Mouse (Mus musculus) embryo, embryonic 10.5 days (tissue): Measurements from ENCODE around the gene Rapgef6.
A peak's percentile ranks its signal among the peaks of the same experiment; 100 is the strongest.
"Not testable (repeated sequence)": the region's sequence is repeated elsewhere in the genome, so short reads cannot be mapped to it uniquely, and the experiment has no call there.

Source experiments
- DNase-seq: peaks from one replicate; pipeline ENCODE4 v3.0.0-alpha.2; 2015; ENCODE audit warnings: low spot score

The Rapgef6 gene

DNA sequence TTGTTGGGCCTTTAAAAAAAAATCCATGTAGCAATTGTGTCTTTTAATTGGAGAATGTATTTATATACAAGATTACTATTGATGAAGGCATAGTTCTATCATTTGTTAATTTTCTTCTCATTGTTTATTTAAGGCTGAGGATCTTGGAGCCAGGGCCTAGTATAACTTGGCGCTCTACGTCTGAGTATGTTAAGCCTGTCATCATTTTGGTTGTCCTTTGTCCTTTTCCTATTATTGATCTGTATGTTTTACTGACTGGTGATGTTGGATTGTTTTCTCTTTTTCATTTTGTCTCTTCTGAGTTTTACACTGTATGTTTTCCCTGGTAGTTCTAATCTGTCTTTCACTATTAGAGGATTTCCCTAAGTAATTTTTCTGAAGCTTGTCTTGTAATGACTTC lies 52.1 kb downstream of the Rapgef6 start:
- DNase-seq = no peak

DNA sequence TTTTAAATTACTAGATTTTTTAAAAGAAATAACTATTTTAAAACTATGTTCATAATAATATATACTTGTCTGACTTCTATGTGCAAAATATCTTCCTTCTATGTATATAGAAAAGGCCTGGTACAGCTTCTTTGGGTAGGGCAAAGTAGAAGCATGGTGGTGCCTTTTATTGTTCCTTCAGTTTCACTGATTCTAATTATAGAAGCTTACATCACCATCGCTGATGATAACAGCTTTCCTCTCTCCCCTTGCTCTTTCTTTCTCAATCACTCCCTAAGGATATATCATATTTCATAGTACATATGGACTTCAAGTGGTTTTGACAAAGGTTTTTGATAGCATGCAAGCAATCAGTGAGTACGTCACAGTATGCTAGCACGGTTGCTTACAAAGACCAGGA lies 69.9 kb downstream of the Rapgef6 start:
- peak; percentile 2 for DNase-seq

DNA sequence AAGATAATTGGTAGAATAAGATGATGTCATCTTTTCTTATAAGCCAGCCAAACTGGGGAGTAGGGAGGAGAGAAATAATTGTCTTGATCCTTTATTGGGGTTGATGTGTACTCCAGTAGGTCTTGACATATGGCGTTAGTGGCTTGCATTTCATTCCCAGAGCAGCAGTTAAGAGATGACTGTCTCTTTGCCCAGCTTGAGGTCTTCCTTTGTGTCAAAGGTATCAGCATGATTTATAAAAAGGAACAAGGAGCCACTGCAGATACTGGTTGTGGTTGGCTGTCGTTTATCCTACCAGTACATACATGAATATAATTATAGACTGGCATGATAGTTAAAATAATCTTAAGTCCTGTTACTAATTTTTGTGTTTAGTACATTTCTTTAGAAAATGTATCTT lies 71.4 kb downstream of the Rapgef6 start:
- DNase-seq = no peak

DNA sequence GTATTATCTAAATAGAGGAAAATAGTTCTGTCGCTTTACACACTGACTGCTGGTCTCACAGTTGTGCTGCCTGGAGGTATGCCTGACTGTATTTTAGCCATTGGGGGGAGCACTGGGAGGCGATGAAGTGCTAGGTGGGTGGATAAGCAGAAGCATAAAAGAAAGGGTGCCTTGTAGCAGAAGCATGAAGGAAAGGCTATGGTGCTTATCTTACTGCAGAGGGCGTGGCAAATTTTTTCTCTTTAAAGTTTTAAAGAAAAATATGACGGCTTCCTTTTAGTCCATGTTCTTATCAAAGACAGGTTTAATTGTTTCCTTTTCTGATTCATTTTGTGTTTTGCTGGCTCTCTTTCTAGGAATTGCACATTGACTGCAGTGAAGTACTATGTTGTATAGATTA lies 72.4 kb downstream of the Rapgef6 start:
- no peak for DNase-seq

DNA sequence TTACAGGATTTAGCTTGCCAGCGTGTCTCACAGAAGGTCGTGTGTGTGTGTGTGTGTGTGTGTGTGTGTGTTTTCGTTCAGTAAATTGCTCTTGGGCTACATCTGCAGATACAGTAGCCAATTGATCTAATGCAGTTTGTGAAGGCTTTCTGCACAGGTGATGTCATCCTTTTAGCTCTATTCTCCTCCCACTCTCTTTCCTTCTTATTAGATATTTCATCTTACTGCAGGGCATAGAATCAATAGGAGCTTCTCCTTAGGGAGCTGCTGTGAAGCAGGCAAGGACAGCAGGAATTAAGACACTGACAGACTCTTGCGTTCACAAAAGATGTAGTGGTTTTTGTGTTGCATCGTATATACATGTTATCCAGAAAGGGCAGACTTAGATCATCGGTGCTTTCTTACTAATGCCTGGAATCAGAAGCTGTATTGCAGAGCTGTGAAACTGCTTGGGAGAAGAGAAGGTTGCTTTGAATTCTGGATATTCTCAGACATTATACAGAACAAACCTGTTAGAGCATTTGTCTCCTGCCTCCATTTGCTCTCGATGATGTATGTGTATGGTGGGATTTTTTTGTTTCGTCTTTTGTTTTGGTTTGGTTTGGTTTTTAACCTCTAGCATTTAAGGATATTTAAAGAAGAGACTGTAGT lies 73.4 kb downstream of the Rapgef6 start:
- no peak for DNase-seq

DNA sequence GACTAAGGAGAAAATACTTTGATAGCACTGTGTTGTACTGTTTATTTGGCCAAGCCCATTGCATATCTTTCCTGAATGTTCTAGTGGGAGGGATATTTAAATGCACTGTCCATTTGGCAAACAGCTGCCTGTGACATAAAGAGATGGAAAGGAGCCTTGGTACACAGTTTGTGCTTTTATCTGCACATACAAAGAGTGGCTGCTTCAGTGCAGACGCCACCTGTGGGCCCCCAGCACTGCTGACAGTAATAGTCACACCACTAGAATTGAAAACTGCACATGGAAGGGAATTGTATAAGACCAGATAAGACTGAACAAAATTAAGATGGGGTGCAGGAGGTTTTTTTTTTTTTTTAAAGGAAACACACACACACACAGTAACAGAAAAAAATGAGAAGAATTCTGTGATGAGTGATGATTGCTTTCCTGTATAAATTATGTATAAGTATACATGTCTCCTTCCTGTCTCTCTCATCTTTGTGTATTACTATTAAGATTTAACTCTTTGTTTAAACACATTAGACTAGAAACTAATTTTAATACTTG lies 75.3 kb downstream of the Rapgef6 start:
- DNase-seq = no peak

DNA sequence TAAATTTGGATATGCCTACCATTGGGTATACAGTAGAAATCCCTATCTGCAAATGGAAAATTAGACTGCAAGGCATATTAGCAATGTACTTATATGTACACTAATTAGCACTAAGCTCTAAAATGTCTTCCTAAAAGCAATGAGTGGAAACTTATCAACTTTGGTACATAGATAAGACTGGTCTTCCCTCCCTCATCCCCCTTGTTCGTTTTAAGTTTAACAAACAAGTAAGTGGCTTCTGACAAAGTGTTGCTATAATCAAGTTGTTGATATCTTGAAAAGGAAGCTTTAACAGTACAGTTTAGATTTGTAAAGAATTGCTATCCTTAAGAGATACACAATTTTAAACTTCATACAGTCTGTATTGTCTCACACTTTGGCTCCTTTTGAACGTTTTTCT lies 78.5 kb downstream of the Rapgef6 start:
- DNase-seq = no peak

DNA sequence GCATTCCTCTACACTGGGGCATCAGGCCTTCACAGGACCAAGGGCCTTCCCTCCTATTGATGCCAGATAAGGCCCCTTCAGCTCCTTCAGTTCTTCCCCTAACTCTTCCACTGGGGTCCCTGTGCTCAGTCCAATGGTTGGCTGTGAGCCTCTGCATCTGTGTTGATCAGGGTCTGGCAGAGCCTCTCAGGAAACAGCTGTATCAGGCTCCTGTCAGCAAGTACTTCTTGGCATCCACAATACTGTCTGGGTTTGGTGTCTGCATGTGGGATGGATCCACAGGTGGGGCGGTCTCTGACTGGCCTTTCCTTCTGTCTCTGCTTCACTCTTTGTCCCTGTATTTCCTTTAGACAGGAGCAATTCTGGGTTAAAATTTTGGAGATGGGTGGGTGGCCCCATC lies 80.1 kb downstream of the Rapgef6 start:
- DNase-seq = not testable (repeated sequence)

DNA sequence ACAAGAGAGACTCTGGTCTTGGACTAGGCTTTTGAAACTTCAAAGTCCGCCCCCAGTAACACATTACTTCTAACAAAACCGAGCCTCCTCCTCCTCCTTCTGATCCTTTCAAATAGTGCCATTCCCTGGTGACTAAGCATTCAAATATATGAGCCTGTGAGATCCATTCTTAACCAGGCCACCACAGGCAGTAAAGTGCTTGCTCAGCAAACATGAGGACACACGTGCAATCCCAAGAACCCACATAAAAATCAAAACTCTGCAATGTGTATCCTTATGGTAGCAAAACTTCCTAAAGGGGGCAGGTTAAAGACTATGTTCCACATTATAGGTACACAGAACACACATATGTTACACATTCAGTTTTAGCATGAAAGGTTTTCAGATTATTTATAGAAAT lies 81.8 kb downstream of the Rapgef6 start:
- no peak for DNase-seq

DNA sequence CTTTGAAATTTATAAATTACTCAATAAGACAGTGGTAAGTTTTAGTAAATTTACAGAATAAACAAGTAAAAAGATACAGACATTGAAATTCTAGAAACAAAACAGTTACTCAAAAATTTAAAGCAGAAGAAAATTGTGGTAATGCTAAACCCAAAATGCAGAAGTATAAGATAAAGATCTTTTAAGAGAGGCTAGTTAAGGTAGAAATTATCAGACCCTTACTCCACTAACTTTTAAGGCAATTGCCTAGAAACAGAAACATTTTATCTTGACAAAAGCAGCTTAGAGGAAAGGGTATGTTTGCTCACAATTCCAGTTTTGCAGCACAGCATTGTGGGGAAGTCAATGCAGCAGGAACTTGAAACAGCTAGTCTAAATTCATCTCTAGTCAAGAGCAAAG lies 91.0 kb downstream of the Rapgef6 start:
- no peak for DNase-seq

DNA sequence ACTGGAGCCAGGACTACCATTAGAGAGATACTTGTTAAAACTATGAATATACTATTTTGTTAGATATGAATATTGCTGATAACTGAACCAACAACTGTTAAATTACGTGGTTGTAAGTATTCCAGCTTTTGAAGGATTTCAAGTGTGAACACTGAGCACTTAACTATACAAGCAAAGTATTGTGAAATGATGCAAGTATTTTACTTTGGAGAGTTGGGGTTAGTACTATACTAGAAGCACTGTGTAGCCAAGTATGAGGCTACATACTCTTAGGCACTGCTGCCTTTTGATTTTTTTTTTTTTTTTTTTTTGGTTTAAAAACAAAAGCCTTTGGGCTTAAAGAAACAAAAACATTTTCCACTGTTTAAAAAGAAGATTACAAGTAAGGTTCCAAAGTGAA lies 91.9 kb downstream of the Rapgef6 start:
- DNase-seq = no peak

DNA sequence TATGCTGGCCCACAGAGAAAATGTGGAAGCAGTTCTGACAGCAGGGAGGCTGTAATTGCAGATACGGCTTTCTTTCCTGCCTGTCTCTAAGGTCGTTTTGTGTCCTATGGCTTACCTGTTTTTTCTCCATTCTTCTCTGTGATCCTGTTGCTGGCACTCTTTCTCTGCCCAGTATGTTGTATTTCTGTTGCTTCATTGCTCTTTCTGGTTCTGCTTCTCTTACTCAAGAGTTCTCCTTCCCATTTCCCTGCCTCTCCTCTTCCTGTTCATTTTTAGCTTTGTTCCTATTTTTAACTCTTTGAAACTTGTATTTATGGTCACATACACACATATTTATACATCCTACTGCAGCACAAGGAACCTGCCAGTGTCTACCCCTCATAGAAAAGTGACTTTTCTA lies 96.2 kb downstream of the Rapgef6 start:
- DNase-seq = no peak

DNA sequence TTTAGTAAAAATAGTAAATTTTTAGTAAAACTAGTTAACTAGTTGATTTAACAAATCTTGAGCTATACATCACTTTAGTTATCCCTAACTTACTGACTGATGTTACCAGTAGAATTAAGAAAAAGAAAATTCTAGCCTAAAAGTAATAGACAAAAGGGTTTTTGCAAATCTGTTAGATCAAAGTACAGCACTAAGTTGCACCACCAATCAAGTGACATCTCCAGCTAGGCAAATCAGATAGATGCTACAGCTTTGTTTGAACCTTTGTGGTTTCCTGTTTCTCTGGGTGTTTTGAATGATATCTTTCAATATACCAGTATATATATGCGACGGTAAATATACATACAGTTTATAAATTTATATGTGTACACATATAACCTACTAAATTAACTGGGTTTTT lies 99.1 kb downstream of the Rapgef6 start:
- DNase-seq = no peak

DNA sequence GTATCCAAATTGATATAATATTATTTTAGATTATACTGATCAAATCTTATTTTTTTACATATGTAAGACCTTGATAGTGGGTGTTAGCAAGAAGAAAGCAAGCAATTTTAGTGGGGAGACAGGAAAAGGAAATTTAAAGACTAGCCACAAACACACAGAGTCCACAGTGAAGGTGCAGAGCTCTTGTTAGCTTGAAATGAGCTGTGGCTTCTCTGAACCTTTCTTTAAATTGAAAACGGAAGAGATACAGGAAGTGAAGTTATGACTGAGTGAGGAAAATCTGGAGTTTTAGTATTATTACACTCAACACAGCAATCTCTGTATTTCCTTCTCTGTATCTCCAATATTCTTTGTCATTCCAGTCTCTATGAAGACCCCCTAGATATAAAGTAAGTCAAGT lies 104.3 kb downstream of the Rapgef6 start:
- no peak for DNase-seq

DNA sequence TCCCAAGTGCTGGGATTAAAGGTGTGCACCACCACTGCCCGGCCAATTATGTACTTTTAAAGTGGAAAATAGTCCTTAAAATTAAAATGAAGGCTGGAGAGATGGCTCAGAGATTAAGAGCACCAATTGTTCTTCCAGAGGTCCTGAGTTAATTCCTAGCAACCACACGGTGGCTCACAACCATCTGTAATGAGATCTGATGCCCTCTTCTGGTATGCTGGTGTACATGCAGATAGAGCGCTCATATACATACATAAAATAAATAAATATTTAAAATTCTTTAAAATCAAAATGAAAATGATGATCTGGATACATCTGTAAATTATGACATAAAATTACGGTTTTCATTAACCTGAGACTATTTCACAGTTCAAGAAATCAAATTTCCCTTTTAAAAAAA lies 123.8 kb downstream of the Rapgef6 start:
- no peak for DNase-seq

DNA sequence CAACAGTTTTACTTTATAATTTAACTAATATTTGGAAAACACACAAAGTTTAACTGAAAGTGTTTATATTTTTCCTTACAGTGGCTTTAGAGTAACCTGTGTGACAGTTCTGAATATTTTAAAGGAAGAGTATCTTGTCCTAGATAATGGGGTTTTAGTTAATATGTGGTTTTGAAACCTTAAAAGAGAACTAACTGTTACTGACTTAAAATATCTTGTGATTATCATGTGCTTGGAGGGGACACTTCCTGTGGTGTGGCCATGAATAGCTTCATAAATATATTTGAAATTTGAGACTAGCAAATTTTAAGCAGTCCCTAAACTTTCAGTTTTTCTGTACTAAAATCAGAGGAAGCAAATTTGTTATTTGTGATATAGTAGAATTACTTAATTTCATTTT lies 125.9 kb downstream of the Rapgef6 start:
- DNase-seq = no peak

DNA sequence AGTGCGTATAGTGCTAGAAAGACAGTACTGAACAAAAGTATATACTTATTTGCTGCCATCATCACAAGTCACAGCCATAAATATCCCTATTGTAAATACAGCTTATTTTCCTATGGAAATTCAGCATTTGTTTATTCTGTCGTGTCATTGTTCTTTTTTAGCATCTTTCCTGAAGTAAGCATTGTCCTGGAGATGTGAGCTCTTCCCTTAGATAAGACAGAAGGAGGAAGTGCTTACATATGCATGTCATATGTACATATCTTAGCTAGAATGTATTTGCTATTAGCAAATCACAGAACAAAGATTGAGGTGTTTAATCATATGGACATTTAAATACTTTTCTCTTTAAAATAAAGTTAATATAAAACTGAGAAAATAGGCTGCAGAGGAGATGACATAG lies 132.8 kb downstream of the Rapgef6 start:
- no peak for DNase-seq

DNA sequence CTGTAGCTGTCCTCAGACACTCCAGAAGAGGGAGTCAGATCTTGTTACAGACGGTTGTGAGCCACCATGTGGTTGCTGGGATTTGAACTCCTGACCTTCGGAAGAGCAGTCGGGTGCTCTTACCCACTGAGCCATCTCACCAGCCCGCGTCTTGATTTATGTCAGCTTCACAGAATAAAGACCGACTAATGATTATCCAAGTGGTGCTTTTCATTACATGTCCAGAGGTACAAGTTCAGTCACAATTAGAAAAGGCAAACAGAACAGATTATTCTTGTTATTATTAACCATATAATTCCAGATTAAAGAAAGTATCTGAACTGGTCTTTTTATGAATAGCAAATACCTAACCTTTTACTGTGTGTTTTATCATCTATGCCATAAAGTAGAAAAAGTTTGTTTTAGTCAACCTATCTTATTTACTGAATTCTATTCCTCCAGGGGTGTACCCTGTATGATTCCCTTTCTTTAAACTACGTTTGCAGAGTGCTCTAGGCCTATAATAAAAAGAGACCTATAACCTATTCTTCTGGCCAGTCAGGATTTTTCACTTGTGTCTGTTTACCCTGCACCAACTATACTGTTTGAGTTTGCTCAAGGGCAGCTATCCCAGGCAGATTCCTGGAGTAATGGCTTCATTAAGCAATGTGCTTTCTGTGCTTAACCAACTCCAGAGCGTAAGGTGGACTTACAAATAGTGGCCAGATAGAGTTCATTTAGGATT lies 151.1 kb downstream of the Rapgef6 start:
- no peak for DNase-seq

DNA sequence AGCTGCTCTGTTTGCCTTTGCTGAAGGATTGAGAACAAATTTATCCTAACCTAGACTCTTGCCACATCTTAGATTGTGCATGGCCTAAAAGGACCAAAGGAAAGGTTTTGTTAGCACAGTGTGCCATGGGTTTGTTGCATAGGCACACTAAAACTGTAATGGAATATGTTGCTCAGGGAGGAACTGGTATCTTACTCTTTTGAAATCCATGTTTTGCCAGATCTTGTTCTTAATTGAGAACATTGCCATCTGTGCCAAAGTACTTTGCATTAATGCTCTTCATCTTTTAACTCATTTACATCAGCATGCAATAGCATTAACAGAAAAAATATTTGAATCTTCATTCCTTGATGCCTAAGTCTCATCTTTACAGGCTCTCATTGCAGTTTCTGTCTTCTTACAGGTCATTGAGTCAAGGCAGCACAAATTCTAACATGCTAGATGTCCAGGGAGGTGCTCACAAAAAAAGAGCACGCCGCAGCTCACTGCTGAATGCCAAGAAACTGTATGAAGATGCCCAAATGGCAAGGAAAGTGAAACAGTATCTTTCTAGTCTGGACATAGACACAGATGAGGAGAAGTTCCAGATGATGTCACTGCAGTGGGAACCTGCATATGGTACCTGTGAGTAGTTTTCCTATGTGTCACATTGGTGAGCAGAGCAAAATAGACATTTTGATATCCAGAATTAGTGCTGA lies 153.3 kb downstream of the Rapgef6 start:
- DNase-seq = no peak

DNA sequence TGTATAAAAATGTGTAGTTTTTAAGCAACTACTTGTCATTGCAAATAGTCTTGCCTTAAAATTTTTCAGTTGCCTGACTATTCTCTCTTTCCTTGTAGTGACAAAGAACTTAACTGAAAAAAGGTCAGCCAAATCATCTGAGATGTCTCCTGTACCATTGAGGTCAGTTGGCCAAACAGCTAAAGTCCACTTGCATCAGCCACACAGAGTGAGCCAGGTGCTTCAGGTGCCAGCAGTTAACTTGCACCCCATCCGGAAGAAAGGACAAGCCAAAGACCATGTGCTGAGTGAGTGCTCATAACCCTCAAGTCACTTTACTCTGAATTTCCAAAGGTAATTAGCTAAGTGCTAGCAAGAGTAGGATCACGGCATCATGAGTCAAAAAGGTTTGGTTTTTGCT lies 156.5 kb downstream of the Rapgef6 start:
- no peak for DNase-seq

DNA sequence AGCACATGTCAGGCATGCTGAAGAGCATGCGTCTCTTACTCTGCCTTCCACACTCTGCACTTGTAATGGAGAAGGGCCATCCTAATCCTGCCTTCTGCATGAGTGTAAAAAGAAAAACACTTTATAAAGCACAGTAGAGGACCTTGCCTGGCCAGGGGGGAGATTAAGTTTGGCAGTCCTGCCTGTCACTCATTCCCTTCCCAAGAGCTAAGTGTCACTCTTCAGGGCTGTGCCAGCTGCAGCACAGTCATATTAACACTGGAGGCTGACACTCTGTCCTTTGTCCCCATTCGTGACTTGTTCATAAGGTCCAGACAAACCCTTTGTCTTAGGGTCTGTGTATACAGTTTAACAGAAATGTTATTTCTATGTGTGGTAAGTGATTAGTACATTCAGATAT lies 162.2 kb downstream of the Rapgef6 start:
- DNase-seq = no peak

DNA sequence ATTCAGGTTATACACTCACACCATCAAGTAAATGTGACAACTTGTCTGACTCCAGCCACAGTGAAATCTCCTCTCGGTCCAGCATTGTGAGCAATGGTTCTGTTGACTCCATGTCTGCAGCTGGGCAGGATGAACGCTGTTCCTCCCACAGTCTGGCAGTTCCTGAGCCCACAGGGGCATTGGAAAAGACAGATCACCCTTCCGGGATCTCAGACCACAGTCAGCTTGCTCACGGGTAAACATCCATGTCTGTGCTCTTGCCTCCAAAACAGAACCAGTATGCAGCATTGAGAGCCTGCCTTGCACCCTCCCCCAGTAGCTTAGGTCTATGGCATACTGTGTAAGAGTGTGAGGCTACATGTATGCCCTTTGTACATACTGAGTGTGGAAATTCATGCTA lies 167.5 kb downstream of the Rapgef6 start:
- no peak for DNase-seq

DNA sequence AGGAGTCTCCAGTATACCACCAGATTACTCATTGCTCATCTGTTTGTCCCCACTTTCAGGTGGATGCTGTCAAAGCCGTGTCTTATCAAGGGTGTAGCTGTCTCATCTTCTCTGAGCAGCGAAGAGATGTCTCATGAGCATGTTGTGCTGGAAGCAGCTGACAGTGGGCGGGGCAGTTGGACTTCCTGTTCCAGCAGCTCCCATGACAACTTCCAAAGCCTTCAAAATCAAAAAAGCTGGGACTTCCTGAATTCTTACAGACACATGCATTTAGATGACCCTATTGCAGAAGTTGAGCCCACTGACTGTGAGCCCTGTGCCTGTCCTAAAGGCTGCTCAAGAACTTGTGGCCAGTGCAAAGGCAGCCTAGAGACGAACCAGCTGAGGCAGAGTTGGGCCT lies 168.5 kb downstream of the Rapgef6 start:
- DNase-seq = no peak
